Mouse (Mus musculus): ENCODE data around the gene Ccdc120.

- TF ChIP-seq POLR2A (IDR thresholded peaks at IDR 0.05; ENCODE audit: extremely low read depth, insufficient read depth, low read length) (no peak), CTCF (IDR thresholded peaks at IDR 0.05; ENCODE audit: extremely low read depth, insufficient read depth, low read length) (no peak)
These were observed 39.6 kb upstream of the Ccdc120 start for GRCm38 (mm10) chrX:7790309-7790708.

Measured in cortical plate, adult 2 months (tissue).